Mouse (Mus musculus): ENCODE data around the gene Fam25c.

DNA sequence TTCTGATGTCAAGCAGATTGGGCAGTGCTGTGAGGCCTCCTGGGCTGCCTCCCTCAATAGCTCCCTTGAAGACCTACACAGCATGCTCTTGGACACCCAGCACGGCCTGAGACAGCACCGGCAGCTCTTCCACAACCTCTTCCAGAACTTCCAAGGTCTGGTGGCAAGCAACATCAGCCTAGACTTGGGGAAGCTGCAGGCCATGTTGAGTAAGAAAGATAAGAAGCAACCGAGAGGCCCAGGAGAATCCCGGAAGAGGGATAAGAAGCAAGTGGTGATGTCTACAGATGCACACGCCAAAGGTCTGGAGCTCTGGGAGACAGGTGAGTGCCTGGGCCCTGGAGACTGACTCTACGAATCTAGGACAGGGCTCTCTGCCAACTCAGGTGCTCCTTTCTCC lies 44.1 kb upstream of the Fam25c start:
- TF ChIP-seq CTCF (IDR thresholded peaks at IDR 0.05; ENCODE audit: low read depth, low read length) (no peak), POLR2A (IDR thresholded peaks at IDR 0.05; ENCODE audit: extremely low read depth, insufficient read depth, low read length) (no peak)

Measured in liver, adult 2 months (tissue).